Mouse (Mus musculus) cerebellum, postnatal 4 days (tissue): ENCODE results near the gene Aamdc.

Experiments used
- DNase-seq, 2 experiments: peaks; one replicate each; pipeline ENCODE4 v3.0.0; 2022; ENCODE audit warnings: low spot score in 2 of 2, mixed read lengths in 1 of 2

The Aamdc gene

DNA sequence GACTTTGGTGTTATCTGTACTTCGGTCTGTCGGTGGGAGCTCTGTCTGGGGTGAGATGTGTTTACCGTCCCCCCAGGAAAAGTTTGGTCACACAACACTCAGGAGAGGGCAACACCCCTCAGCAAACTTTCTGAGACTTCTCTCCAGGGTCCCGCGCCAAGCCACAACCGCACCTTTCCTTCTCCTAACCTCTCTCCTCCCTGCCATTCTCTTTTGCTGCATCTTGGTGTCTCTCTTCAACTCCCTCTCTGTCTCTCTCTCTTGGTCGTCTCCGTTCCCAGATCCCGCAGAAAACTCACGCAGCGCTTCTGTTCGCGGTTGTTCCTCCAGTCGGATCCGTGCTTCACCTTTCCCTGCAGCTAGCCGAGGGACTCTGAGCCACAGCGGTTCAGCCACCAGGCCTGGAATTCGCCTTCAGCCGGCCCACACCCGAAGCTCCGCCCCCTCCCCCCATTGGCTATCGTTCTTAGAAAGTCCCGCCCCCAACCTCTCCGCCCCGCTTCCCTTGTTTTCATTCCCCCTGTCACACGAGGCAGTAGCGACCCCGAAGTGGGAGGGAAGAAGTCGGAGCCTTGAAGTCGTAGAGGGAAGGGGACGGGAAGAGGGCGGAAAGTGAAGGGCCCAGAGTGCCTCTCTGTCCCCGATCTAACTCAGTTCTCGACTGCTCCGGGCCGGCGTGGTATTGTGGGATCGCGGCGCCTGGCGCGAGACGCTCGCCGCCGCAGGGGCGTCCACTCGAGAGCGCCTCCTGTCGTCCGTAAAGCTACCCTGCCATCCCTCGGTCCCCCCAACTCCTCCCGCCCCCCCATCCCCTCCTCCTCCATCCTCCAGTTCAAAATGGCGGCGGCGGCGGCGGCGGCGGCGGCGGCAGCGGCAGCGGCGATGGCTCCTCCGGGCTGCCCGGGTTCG is at the start of gene Aamdc, which contains the start of gene Rsf1:
Gene Aamdc (minus strand): TSS at position 431 of the 909 bp plus-strand sequence.
Gene Rsf1 (plus strand): TSS at position 823 of the 909 bp plus-strand sequence.
- peak; percentile 86 to 93 for DNase-seq

DNA sequence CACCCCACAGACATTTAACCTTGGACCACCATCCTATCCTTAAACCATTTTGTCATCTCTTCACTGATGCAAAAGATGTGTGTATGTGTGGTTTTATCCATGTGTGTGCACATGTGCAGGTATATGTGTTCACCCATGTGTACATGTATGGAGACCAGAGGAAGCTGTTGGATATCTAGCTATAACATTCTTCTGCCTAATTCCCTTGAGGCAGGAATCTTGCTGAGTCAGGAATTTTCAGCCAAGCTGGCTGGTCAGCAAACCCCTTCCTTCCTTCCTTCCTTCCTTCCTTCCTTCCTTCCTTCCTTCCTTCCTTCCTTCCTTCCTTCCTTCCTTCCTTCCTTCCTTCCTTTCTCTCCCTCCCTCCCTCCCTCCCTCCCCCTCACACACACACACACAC is 44.1 kb upstream of the Aamdc start:
- DNase-seq: no peak

DNA sequence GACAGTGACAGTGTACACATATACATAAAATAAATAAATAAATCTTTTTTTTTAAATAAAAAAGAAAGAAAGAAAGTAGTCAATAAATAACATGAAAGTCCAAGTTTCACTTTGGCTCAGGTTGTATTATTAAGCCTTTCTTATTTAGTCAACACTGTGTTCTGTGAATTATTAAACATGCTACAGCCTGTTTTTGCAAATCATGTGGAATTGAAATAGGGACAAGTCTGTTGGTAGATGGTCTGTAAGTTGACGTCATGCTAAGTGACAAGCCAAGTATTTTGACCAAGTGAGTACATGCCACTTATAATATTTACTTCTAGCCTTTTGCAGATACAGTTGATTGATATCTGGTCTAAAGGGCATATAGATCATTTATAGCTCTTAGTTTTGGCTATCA is 43.4 kb upstream of the Aamdc start:
- no peak for DNase-seq

GRCm38 (mm10) chr7:97621346-97621745 is 42.0 kb upstream of the Aamdc start:
- no peak for DNase-seq

- DNase-seq: no peak
These were observed 19.3 kb upstream of the Aamdc start for GRCm38 (mm10) chr7:97598548-97598947.

DNA sequence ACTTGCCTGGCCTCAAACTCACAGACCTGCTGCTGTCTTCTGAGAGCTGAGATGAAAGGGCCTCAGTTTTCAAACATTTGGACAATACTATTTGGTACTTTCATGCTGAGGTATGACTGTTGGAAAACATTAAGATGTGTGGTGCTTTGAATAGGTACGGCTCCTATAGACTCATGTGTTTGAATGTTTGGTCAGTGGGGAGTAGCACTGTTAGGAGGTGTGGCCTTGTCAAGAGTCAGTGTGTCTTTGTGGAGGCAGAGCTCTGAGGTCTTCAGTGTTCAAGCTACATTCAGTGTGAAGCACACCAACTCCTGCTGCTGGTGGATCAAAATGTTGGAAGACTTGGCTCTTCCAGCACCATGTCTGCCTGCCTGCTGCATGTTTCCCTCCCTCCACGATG is 14.2 kb upstream of the Aamdc start:
- no peak for DNase-seq

GRCm38 (mm10) chr7:97592396-97592795 is 13.1 kb upstream of the Aamdc start:
- no peak for DNase-seq

DNA sequence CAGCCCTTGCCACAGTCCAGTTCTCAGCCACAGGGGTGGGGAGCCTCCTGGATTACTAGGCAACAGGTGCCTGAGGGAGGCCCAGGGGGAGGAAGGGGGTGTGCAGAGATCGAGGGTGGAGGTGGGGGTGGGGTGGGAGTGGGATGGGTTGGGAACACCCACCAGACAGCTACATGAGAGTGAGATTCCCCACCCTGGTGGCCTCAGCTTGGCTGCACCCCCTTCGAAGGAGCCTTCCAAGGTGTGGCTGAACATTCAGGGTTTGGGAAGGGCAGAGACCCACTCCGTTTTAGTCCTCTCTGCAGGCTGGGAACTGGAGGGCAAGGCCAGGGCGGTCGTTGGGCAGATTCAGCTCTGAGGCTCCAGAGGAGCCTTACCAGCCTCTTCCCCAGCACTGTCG is 12.0 kb upstream of the Aamdc start:
- no peak for DNase-seq

GRCm38 (mm10) chr7:97590488-97590887 is 11.2 kb upstream of the Aamdc start:
- no peak for DNase-seq

- no peak for DNase-seq
These were observed 9.2 kb upstream of the Aamdc start for GRCm38 (mm10) chr7:97588506-97588905.

DNA sequence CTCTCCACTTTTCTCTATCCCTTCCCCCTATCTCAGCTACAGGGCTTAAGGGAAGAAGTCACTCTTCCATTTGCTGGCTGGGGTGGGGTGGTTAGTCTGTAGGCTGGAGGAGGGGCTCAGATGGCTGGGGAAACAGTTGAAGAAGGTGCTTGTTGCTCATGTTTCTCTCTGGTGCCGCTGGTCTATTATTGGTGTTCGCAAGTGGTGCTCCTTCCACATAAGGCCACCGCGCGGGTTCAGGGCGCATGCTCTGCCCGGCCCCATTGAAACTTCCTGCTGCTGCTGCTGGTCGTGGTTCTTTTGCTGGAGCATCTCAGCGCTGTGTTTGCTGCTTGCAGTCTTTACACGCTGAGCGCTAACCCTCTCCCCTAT is 1.5 kb upstream of the Aamdc start:
- DNase-seq: peak; percentile 54 to 76

- peak; percentile 29 to 47 for DNase-seq
These were observed 912 bp upstream of the Aamdc start for GRCm38 (mm10) chr7:97579976-97580842.

DNA sequence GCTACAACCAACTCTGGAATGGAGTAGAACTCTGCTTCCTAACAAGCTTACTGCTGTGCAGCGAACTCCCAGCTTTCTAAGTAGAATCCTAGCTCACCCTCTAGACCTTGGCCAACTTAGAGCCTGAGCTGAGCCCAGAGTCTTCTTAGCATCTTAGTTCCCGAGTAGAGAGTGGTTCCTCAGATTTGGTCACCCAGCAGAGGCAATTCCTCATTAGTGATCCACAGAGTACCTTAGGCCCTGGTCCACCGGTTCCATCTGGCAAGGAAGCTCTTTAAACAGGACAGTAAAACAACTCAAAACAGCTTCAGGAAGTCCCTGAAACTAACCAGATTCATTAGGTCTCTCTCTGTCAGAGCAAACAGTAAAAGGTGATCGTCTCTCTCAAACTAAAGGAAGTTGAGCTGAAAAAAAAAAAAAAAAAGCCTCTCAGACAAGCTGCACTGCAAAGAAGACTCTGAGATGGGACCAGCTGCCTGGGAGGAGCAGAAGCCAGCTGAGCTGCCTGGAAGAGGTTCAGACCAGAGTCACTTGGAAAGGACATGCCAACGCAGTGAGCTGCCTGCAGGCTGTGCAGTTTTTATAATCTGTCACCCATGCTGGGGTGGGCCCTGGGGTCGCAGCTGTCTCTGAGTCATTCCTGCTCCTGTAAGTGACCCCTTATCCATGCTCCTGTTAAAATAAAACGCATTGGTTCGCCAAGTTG is 783 bp downstream of the Aamdc start:
- peak in 1 of 2 experiments; percentile 33 for DNase-seq

DNA sequence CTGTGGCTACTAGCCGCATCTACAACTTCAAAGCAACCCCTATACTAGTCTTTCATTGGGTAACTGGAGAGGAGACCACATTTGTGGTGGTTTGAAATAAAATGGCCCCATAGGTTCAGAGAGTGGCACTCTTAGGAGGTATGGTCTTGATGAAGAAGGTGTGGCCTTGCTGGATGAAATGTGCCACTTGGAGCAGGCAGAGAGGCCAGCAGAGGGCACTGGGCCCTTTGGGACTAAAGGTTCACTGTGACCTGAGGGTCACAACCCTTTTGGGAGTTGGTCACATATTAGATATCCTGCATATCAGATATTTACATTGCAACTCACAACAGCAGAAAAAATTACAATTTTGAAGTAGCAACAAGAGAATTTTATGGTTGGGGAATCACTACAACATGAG is 8.9 kb downstream of the Aamdc start:
- DNase-seq: no peak

DNA sequence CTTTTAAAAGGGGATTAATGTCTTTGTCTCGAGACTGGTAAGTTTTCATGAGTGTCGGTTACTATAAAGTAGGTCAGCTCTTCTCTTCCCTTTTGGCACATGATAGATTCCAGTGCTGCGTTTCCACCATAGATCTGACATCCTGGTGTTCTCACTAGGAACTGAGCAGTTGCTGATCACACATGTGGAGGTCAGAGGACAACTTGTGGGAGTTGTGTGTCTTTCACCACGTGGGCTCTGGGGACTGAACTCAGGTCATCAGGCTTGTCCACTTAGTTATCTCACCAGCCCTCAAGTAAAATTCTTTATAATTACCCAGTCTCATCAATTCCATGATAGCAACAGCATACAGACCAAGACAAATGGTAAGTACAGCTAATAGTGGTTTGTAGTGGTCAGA is 9.9 kb downstream of the Aamdc start:
- DNase-seq: no peak

GRCm38 (mm10) chr7:97563576-97563975 is 15.7 kb downstream of the Aamdc start:
- no peak for DNase-seq

DNA sequence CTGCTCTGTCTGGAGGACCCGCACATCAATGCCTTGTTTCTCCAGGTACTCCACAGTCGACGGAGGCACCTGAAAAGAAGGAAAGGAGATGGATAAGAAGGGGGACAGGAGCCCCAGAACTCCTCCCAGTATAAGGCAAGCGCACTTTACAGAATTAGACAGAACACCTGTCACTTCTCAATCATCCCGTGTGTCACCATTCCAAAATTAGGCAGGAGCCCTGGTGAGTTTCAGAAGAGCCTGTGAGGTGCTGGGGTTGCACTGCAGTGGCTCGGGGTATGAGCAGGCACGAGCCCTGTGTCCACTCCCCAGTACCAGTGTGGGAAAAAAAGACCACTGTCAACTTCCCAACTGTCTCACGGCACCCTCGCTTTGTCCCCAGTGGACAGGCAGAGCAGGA is 28.6 kb downstream of the Aamdc start:
- DNase-seq: no peak

DNA sequence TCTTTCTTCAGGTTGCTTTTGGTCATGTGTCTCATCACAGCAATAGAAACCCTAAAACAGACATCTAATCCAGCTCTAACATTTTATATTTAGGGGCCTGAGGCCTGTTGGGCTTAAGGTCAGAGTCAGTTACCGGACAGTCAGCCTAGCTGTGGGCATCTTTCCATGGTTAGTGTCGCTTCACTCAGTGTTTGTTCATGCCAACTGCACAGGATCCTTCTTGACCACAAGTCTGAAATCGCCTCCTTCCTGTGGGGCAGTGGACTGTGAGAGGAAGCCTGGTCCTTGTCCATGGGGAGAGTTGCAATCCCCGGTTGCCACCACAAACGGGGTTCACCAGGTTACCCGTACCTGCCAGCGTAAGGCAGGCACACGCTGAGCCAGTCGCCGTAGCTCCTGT is 30.0 kb downstream of the Aamdc start:
- no peak for DNase-seq

GRCm38 (mm10) chr7:97546462-97546861 is 32.8 kb downstream of the Aamdc start:
- no peak for DNase-seq

- no peak for DNase-seq
These were observed 42.7 kb downstream of the Aamdc start for GRCm38 (mm10) chr7:97536571-97536970.

DNA sequence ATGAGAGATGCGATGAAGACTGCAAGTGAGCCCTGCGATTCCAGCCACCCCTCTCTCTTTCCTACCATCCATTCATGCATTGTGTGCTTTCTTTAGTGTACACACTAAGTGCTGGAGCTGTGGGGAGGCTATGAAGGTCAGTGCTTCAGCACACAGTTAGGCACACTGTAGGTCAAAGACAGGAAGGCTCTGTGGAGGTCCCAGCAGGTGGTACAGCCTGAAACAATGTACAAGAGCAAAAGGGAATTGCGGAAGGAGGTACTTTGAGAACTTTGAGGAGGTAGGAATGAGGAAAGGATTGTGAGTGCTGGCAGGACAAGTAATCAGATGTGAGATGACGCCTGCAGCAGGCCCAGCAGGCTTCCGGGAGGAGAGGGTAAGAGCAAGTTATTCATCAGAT is 43.8 kb downstream of the Aamdc start:
- DNase-seq: no peak

GRCm38 (mm10) chr7:97519935-97520334 is 59.4 kb downstream of the Aamdc start:
- no peak for DNase-seq
